Mouse (Mus musculus): ENCODE results near the gene Papola.

GRCm38 (mm10) chr12:105739656-105740055, 44.8 kb upstream of the Papola start:
- no peak for TF ChIP-seq CTCF (IDR thresholded peaks at IDR 0.05; ENCODE audit: borderline replicate concordance, insufficient read depth, low read depth, low read length)
- TF ChIP-seq POLR2A (IDR thresholded peaks at IDR 0.05; ENCODE audit: borderline replicate concordance, insufficient read depth, low read length), result no peak

Data from cerebellum, adult 2 months (tissue).